Mouse (Mus musculus) left cerebral cortex, adult 2 months (tissue): ENCODE data around the gene Ust. TPM values are rescaled to one million over a fixed set of nuclear protein-coding genes. Genes with fewer than 3 reads are reported as not detected.
A peak's percentile ranks its signal among the peaks of the same experiment; 100 is the strongest.

Source experiments
- DNase-seq, 2 experiments: peaks; one replicate each; pipeline ENCODE4 v3.0.0; 2021 to 2022; ENCODE audit warnings: low spot score in 2 of 2, mixed read lengths in 1 of 2; ENCODE audit errors: extremely low spot score in 1 of 2
- H3K27ac ChIP-seq: fragments of 200-600 bp; 2 replicates; pipeline ENCODE4 v1.8.1; 2022
- H3K4me3 ChIP-seq: fragments of 200-600 bp; 2 replicates; pipeline ENCODE4 v1.8.1; 2022
- CTCF ChIP-seq: fragments of 200-600 bp; IDR thresholded peaks from 2 replicates; pipeline ENCODE4 v1.8.1; 2022; ENCODE audit warnings: antibody characterized with exemption, mild to moderate bottlenecking, moderate library complexity
- intact Hi-C: fragments of 180-260 bp; cut with DNase I; formaldehyde crosslinking; loops from one replicate; pipeline ENCODE4 v1.15.1; 2025
- total RNA-seq, 2 experiments: library from RNA; stranded (reverse); gene quantifications; 2 replicates each; pipeline ENCODE4 v1.2.3; 2021

Ust gene
- total RNA-seq, 2 experiments from 2014 or later: 16.9 to 22.6 TPM

GRCm38 (mm10) chr10:8353534-8353933 is 165.1 kb downstream of the Ust start:
- Histone ChIP-seq H3K27ac (no peak overlapping the region), H3K4me3 (no peak overlapping the region)
- DNase-seq: no peak
- TF ChIP-seq CTCF: no peak
- intact Hi-C loops: no loop called here

- no peak for TF ChIP-seq CTCF
- Histone ChIP-seq H3K27ac (no peak overlapping the region), H3K4me3 (no peak overlapping the region)
- intact Hi-C loops: no loop called here
- DNase-seq: no peak
Observed at GRCm38 (mm10) chr10:8350626-8351025, 168.0 kb downstream of the Ust start.

GRCm38 (mm10) chr10:8347497-8347896 is 171.1 kb downstream of the Ust start:
- no peak for DNase-seq
- no peak overlapping the region for H3K4me3 ChIP-seq
- H3K27ac ChIP-seq: no peak overlapping the region
- intact Hi-C loops: no loop called here
- no peak for TF ChIP-seq CTCF

- TF ChIP-seq CTCF: no peak
- DNase-seq: no peak
- Histone ChIP-seq H3K27ac (no peak overlapping the region), H3K4me3 (no peak overlapping the region)
- intact Hi-C loops: no loop called here
Observed at GRCm38 (mm10) chr10:8342556-8342955, 176.1 kb downstream of the Ust start.

GRCm38 (mm10) chr10:8339645-8340428 is 178.8 kb downstream of the Ust start:
- no peak for TF ChIP-seq CTCF
- intact Hi-C loops: no loop called here
- H3K27ac ChIP-seq: no peak overlapping the region
- DNase-seq: peak in 1 of 2 experiments; percentile 22
- no peak overlapping the region for H3K4me3 ChIP-seq

- no peak for TF ChIP-seq CTCF
- no peak overlapping the region for H3K4me3 ChIP-seq
- intact Hi-C loops: no loop called here
- no peak overlapping the region for H3K27ac ChIP-seq
- DNase-seq: no peak
Observed at GRCm38 (mm10) chr10:8336601-8337000, 182.0 kb downstream of the Ust start.

- no peak for DNase-seq
- no peak for TF ChIP-seq CTCF
- intact Hi-C loops: no loop called here
- no peak overlapping the region for H3K27ac ChIP-seq
- no peak overlapping the region for H3K4me3 ChIP-seq
Observed at GRCm38 (mm10) chr10:8330958-8331357, 187.7 kb downstream of the Ust start.

- no peak for DNase-seq
- H3K4me3 ChIP-seq: no peak overlapping the region
- H3K27ac ChIP-seq: no peak overlapping the region
- intact Hi-C loops: no loop called here
- no peak for TF ChIP-seq CTCF
Observed at GRCm38 (mm10) chr10:8330006-8330405, 188.6 kb downstream of the Ust start.

GRCm38 (mm10) chr10:8323304-8323765 is 195.3 kb downstream of the Ust start:
- intact Hi-C loops: loop anchor here (2.0 to 10.0 kb wide), 4 partner anchors 15 to 394 kb away; partner anchors contain the start of gene Ust

GRCm38 (mm10) chr10:8320771-8321170 is 197.9 kb downstream of the Ust start:
- Histone ChIP-seq H3K27ac (no peak overlapping the region), H3K4me3 (no peak overlapping the region)
- no peak for DNase-seq
- TF ChIP-seq CTCF: no peak
- intact Hi-C loops: loop anchor here (5.0 to 10.0 kb wide), 2 partner anchors 364 to 397 kb away; no protein-coding TSS in a partner anchor

More at GRCm38 (mm10) chr10:8323304-8323765, 195.3 kb downstream of the Ust start:
- peak; percentile 57 to 67 for DNase-seq
- H3K4me3 ChIP-seq: no peak overlapping the region
- peak; percentile 93 for TF ChIP-seq CTCF
- H3K27ac ChIP-seq: no peak overlapping the region

- H3K27ac ChIP-seq: no peak overlapping the region
- no peak for TF ChIP-seq CTCF
- intact Hi-C loops: loop anchor here (2.0 kb wide), 1 partner anchor 13 kb away; no protein-coding TSS in a partner anchor
- no peak for DNase-seq
- no peak overlapping the region for H3K4me3 ChIP-seq
Observed at GRCm38 (mm10) chr10:8309435-8309834, 209.2 kb downstream of the Ust start.

- no peak for TF ChIP-seq CTCF
- intact Hi-C loops: no loop called here
Observed at GRCm38 (mm10) chr10:8304211-8304610, 214.4 kb downstream of the Ust start.

GRCm38 (mm10) chr10:8299166-8299565 is 219.5 kb downstream of the Ust start:
- no peak for DNase-seq
- H3K27ac ChIP-seq: no peak overlapping the region
- intact Hi-C loops: no loop called here
- no peak overlapping the region for H3K4me3 ChIP-seq
- TF ChIP-seq CTCF: no peak

More at GRCm38 (mm10) chr10:8304211-8304610, 214.4 kb downstream of the Ust start:
- Histone ChIP-seq H3K27ac (no peak overlapping the region), H3K4me3 (no peak overlapping the region)
- DNase-seq: no peak
